Mouse (Mus musculus) liver, adult 2 months (tissue): ENCODE measurements around the gene Art2b.
"Not testable (repeated sequence)": the region's sequence is repeated elsewhere in the genome, so short reads cannot be mapped to it uniquely, and the experiment has no call there.

Source experiments
- CTCF ChIP-seq: fragments of 200-500 bp; IDR thresholded peaks from 2 replicates; pipeline ENCODE4 v1.5.1; 2011; ENCODE audit warnings: low read depth, low read length, control low read depth
- POLR2A ChIP-seq: fragments of 200-500 bp; IDR thresholded peaks from 2 replicates; pipeline ENCODE4 v1.6.1; 2011; ENCODE audit warnings: low read length, control low read depth; ENCODE audit not compliant: insufficient read depth; ENCODE audit errors: extremely low read depth

DNA sequence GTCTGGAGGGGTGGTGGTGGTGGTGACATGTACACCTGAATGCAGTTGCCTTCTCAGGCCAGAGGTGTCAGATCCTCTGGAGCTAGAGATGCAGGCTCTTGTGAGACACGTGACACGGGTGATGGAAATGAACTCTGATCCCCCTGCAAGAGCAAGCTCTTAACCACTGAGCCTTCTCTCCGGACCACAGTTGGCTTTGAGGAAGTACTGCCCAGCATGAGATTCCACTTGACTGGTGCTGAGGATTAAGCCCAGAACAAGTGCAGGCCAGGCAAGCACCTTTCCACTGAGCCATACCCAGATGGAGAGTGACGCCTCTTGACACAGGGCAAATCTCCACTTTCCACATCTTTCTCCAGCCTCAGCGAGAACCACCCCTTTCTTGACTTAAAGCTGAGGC is 26.0 kb downstream of the Art2b start:
- TF ChIP-seq CTCF, POLR2A: not testable (repeated sequence)
